Mouse (Mus musculus): ENCODE measurements around the gene Pdcd4.

Pdcd4 gene

DNA sequence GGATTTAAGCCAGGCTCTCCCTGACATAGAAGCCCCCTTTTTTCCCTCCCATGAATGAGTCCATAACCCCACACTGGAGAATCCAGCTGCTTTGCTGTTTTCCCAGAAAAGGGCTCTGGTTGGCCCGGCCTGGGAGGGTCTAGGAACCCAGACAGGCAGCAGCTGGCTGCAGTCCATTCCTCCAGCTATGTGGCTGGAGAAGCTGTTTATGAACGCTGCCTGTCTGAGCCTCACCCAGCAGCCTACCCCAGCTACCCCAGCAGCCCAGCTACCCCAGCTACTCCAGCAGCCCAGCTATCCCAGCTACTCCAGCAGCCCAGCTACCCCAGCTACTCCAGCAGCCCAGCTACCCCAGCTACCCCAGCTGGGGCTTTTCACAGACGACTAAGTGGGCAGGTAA is at the start of gene Pdcd4:
Gene Pdcd4 (plus strand): TSS at position 171 of the 400 bp plus-strand sequence.
- DNase-seq (ENCODE audit: low read depth, low spot score), result no peak

DNA sequence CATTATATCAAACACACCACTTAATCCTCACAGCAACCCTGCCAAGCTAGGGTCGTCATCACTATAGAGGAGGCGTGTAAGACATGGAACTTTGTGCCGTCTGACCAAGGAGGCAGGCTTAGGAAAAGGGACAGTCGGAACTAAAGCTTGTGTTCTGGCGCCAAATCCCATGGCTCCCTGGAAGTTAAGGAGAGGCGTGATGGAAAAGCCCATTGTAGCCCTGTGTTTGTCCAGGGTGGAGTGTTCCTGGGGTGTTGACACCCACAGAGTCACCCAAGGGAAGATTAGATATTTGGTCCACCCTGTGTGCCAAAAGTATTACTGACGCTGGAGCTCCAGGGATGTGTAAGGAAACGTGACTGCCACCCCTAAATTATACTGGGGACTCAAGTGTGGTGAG is 48.1 kb upstream of the Pdcd4 start:
- no peak for DNase-seq (ENCODE audit: low read depth, low spot score)

DNA sequence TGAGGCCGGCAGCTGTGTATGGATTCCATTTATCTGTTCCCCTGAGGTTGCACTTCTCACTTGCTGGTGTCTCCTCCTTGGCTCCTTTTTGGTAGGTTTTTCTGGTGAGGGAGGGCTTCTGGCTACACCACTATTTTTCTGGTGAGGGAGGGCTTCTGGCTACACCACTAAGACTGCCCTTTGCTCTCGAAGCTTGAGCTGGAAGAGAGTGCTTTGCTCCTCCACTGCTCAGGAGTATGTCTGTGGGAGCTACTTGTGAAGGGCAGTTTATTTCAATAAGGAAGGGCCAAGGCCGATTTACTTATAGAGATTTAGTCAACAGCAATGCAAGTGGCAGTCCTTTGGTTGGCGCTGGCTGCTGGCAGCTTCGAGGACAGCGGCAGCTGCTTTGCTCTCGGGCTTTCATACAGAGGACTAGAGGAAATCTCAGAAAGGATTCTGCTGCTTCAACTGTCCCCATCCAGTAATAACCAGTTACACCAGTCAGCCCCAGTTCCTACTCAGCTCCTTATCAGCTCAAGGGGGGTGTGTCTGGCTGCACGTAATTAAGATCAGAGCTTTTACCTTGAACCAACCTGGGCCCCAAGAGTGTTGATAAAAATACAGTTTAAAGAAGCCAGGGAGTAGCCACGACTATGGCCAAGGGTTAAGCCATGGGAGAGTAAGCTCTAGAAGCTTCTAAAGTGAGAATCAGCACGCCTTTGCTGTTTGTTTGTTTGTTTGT is 43.6 kb upstream of the Pdcd4 start:
- DNase-seq (ENCODE audit: low read depth, low spot score), result no peak

- no peak for DNase-seq (ENCODE audit: low read depth, low spot score)
These were observed 41.7 kb upstream of the Pdcd4 start for GRCm38 (mm10) chr19:53850166-53850922.

GRCm38 (mm10) chr19:53851352-53851751 is 40.7 kb upstream of the Pdcd4 start:
- DNase-seq (ENCODE audit: low read depth, low spot score), result no peak

DNA sequence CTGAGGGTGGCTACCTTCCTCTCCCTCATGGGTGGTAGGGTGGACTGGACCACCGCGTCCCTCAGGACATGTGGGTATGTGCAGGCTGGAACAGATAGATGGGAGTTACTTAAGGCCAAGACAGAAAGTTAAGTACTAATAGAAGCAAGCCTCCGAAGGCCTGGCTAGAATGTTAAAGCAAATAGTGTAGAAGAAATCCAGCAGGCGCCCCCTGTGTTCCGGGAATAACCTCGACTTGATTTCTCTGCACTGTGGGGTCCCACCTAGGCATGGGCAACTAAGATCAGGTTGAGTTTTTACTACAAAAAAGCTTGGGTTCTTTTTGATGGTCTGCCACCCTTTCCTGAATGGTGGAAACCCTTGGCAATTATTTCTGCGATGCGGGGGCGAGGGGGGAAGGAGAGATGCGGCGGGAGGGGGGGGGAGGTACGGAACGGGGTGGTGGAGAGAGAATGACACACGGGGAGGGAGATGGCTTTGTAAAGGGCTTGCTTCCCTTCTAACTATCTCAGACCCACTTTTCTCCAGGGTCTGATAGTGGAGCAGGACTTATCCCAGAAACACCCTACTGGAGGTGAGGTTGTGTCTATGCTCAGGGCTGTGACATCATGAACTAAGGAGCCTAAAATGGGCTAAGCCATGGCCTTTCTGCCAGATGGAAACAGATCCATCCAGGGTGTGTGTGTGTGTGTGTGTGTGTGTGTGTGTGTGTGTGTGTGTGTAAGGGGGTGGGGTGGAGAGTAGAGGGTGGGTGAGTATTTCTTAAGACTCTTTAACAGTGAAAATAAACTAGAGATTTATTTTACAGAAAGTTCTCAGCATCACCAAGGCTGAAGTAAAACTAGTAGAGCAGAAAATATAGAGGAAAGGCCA is 40.0 kb upstream of the Pdcd4 start:
- no peak for DNase-seq (ENCODE audit: low read depth, low spot score)

- DNase-seq (ENCODE audit: low read depth, low spot score), result no peak
These were observed 39.2 kb upstream of the Pdcd4 start for GRCm38 (mm10) chr19:53852699-53853451.

- DNase-seq (ENCODE audit: low read depth, low spot score), result no peak
These were observed 37.1 kb upstream of the Pdcd4 start for GRCm38 (mm10) chr19:53854978-53855377.

DNA sequence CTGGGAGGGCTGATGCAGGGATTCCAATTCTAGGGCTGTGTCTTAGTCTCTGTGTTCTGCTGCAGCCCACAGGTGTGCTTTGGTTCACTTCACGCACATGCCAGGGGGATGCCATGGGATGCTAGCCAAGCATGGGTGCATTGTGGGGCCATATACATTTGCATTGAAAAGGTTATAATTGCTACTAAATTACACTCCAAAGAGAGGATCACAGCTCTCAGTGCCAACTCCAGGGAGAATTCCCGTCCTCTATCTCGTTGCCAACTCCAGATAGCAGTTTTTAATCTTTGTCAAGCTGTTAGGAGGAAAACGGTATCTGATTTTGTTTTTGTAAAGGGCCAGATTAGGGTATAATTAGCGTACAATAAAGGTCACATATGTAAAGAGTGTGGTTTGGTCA is 36.2 kb upstream of the Pdcd4 start:
- DNase-seq (ENCODE audit: low read depth, low spot score), result no peak

GRCm38 (mm10) chr19:53856794-53857193 is 35.2 kb upstream of the Pdcd4 start:
- DNase-seq (ENCODE audit: low read depth, low spot score), result no peak

DNA sequence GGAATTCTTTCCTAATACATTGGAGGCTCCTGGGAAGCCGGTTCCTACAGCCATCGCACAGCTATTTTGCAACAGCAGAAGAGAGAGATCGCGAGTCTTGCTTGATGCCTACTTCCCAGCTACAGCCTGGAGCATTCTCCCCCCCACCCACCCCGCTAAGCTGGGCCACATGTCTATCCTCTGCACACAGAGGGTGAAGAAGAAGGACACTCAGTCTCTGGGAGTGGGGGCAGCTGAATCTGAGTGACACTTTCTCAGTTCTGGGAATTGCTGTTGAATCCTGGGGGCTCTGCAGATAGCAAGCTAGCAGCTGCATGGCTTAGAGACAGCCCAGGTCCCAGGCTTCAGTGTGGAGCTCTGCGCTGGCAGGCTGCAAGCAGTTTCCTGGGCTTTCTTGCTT is 34.1 kb upstream of the Pdcd4 start:
- DNase-seq (ENCODE audit: low read depth, low spot score), result no peak

DNA sequence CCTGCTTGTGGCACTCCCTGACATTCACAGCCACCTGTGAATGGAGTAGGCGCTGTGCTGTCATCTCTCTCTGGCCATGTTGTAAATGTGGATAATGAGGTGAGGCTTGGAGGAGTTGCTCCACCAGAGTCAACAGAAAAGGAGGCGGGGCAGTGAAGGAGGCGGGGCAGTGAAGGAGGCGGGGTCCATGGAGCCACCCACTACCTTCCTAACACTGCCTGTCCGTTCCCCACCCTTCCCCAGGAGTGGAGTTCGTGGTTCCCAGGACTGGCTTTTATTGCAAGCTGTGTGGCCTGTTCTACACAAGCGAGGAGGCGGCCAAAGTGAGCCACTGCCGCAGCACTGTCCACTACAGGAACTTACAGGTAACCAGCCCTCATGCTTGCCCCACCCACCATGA is 32.9 kb upstream of the Pdcd4 start:
- no peak for DNase-seq (ENCODE audit: low read depth, low spot score)

DNA sequence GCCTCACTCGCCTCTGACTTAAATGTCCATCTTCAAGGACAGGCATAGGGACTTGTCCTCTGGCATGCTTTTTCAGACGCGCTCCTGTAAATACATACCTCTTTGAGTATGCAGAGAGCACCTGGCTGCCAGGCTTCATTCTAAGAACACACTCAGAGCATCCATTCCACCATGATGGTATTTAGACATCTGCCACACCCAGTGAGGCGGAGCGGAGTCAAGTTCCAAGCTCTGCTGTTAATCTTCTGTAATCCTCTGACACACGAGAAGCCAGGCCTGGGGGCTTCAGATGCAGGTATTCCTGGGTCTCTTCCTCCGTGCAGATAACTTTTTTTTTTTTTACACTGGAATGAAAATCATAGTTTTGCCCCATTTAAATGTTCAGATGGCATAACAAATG is 32.4 kb upstream of the Pdcd4 start:
- DNase-seq (ENCODE audit: low read depth, low spot score), result no peak

DNA sequence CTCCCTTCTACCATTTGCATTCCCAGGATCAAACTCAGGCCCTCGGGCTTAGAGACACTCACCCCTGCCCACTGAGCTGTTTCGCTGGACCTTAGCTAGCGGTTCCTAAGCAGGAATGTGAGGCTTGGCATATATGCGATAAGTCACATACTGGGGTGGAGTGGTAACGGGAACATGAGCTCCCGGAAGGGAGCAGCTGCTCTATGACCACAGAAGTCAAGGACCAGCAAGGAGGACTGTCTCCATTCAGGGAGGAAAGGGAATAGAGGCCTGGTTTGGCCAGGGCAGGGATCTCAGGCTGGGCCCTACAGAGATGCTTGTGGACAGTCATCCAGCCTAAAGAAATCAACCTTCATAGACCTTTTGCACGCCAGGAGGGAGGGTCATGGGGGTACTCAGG is 30.7 kb upstream of the Pdcd4 start:
- no peak for DNase-seq (ENCODE audit: low read depth, low spot score)

DNA sequence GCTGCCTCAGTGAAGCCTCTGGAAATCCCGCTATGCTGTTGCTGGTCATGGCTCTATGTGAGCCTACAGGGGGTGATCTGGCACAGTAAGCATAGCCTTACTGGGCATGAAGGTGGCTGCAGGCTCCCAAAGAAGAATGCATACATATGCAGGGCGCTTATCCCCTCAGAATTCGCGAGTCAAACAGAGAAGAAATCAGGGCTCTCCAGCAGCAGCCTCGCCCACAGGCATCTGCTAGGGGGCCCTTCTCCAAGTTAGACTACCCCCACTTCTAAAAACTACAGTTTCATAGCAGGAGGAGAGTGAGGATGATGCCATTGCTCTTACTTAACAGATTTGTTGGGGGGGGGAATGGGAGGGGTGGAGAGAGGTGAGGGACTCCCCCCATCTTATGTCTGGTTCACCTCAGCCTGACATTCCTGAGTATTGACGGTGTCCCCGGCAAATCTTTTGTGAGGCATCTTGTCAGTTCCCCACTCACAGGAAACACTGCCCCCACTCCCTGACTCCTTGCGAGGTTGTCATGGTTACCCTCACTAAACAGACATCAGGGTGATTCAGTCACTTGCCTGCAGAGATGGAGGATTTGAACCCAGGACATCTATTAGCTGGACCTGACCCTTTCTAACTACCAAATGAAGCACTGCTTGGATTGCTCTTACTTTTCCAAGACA is 29.3 kb upstream of the Pdcd4 start:
- DNase-seq (ENCODE audit: low read depth, low spot score), result no peak

DNA sequence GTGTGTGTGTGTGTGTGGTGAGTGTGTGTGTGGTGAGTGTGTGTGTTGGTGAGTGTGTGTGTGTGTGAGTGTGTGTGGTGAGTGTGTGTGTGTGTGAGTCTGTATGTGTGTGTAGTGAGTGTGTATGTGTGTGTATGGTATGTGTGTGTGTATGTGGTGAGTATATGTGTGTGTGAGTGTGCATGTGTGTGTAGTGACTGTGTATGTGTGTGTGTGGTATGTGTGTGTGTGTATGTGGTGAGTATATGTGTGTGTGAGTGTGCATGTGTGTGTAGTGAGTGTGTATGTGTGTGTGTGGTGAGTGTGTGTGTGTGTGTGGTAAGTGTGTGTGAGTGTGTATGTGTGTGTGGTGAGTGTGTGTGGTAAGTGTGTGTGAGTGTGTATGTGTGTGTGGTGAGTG is 24.8 kb upstream of the Pdcd4 start:
- DNase-seq (ENCODE audit: low read depth, low spot score), result no peak

- no peak for DNase-seq (ENCODE audit: low read depth, low spot score)
These were observed 23.9 kb upstream of the Pdcd4 start for GRCm38 (mm10) chr19:53868125-53868524.

DNA sequence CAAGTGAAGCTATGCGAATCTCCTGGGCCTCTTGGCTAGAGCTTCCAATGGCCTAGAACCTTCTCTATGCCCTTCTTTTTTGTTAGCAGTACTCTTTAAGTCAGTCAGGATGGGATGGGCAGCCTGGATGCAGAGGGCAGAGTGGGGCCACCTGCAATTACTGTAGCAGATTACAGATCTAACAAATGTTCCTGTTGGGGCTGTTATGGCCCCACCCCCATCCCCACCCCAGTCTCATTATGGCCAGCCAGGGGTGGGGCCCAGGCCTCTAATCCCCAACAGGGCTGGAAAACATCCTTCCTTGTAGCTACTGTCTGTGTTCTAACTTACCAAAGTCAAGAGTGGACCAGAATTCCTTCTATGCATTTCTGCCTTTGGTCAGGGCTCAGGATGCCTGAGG is 23.2 kb upstream of the Pdcd4 start:
- DNase-seq (ENCODE audit: low read depth, low spot score), result no peak

GRCm38 (mm10) chr19:53869427-53870385 is 22.3 kb upstream of the Pdcd4 start:
- DNase-seq (ENCODE audit: low read depth, low spot score), result peak; percentile 77

GRCm38 (mm10) chr19:53870568-53870967 is 21.5 kb upstream of the Pdcd4 start:
- peak; percentile 4 for DNase-seq (ENCODE audit: low read depth, low spot score)
